Mouse (Mus musculus) midbrain, embryonic 14.5 days (tissue): ENCODE results near the gene Tfrc. TPM values are rescaled to one million over a fixed set of nuclear protein-coding genes. Genes with fewer than 3 reads are reported as not detected.

ENCODE experiments used
- ATAC-seq: fragments of 200-750 bp; cut with Nextera tagmentation; 2 replicates; pipeline ENCODE4 v1.8.0; 2017; ENCODE audit warnings: moderate number of reproducible peaks, moderate library complexity; ENCODE audit not compliant: low FRiP score, low TSS enrichment
- DNase-seq: peaks from one replicate; pipeline ENCODE4 v3.0.0-alpha.2; 2015
- H3K27ac ChIP-seq: fragments of 300-500 bp; sonication (generic); replicated peaks from 2 replicates; pipeline ENCODE4 v1.5.1; 2014; ENCODE audit warnings: mild to moderate bottlenecking, low read depth, low read length, moderate library complexity
- H3K27me3 ChIP-seq: fragments of 300-500 bp; sonication (generic); 2 replicates; pipeline ENCODE4 v1.6.1; 2014; ENCODE audit warnings: low read length, control low read depth, mixed read lengths; ENCODE audit not compliant: control insufficient read depth, insufficient read depth
- H3K36me3 ChIP-seq: fragments of 300-500 bp; sonication (generic); 2 replicates; pipeline ENCODE4 v1.6.1; 2014; ENCODE audit warnings: low read length, control low read depth; ENCODE audit not compliant: control insufficient read depth, insufficient read depth
- H3K4me1 ChIP-seq: fragments of 300-500 bp; sonication (generic); 2 replicates; pipeline ENCODE4 v1.6.1; 2014; ENCODE audit warnings: mild to moderate bottlenecking, antibody characterized with exemption, low read length, control low read depth; ENCODE audit not compliant: control insufficient read depth, insufficient read depth
- H3K4me2 ChIP-seq: fragments of 300-500 bp; sonication (generic); 2 replicates; pipeline ENCODE4 v1.6.1; 2014; ENCODE audit warnings: mild to moderate bottlenecking, low read length, moderate library complexity
- H3K4me3 ChIP-seq: fragments of 300-500 bp; sonication (generic); replicated peaks from 2 replicates; pipeline ENCODE4 v1.5.1; 2014; ENCODE audit warnings: low read depth, low read length
- H3K9ac ChIP-seq: fragments of 300-500 bp; sonication (generic); replicated peaks from 2 replicates; pipeline ENCODE4 v1.6.1; 2014; ENCODE audit warnings: mild to moderate bottlenecking, low read length, moderate library complexity
- H3K9me3 ChIP-seq: fragments of 300-500 bp; sonication (generic); 2 replicates; pipeline ENCODE4 v1.6.1; 2016; ENCODE audit warnings: low read length, control low read depth, mixed read lengths; ENCODE audit not compliant: control insufficient read depth
- WGBS: fragments of 180-500 bp; shearing (Covaris S2); extraction: QIAGEN DNeasy Blood & Tissue Kit; methylation state at CpG from one replicate; pipeline ENCODE4 v1.1.7; 2014; 5-methylcytosine and 5-hydroxymethylcytosine counted together
- polyA plus RNA-seq: library from polyadenylated mRNA; unstranded; fragments of >200 nt; fragmentation: Nextera tagmentation; extraction: Ambion mirVana; gene quantifications from 2 replicates; pipeline ENCODE4 v1.2.1, GENCODE M21; 2014

Gene Tfrc
- polyA plus RNA-seq, 1 experiment from 2014 or later, result 69.8 TPM

GRCm38 (mm10) chr16:32672250-32672649, 63.5 kb downstream of the Tfrc start:
- ATAC-seq, result no peak
- no peak overlapping the region for H3K27ac ChIP-seq
- H3K36me3 ChIP-seq, result peaks cover 78% of the 10 kb centered on the region
- 90% methylated on average over 7 of the region's 7 CpGs for WGBS
- H3K9me3 ChIP-seq, result no peaks in the 10 kb centered on the region
- no peaks in the 10 kb centered on the region for H3K4me1 ChIP-seq
- no peaks in the 10 kb centered on the region for H3K27me3 ChIP-seq
- DNase-seq, result no peak
- H3K4me2 ChIP-seq, result no peak overlapping the region
- no peak overlapping the region for H3K9ac ChIP-seq
- no peak overlapping the region for H3K4me3 ChIP-seq

GRCm38 (mm10) chr16:32672861-32673560, 64.3 kb downstream of the Tfrc start:
- Histone ChIP-seq H3K27me3 (no peaks in the 10 kb centered on the region), H3K27ac (no peak overlapping the region), H3K36me3 (peaks cover 83% of the 10 kb centered on the region), H3K9ac (no peak overlapping the region), H3K4me2 (no peak overlapping the region), H3K9me3 (no peaks in the 10 kb centered on the region), H3K4me3 (no peak overlapping the region), H3K4me1 (no peaks in the 10 kb centered on the region)
- no peak for ATAC-seq
- no peak for DNase-seq
- 82% methylated on average over 13 of the region's 13 CpGs for WGBS

- ATAC-seq (no peak), DNase-seq (no peak)
- Histone ChIP-seq H3K27me3 (no peaks in the 10 kb centered on the region), H3K9ac (no peak overlapping the region), H3K4me1 (no peaks in the 10 kb centered on the region), H3K4me2 (no peak overlapping the region), H3K9me3 (no peaks in the 10 kb centered on the region), H3K36me3 (peaks cover 90% of the 10 kb centered on the region), H3K27ac (no peak overlapping the region), H3K4me3 (no peak overlapping the region)
- WGBS, result 92% methylated on average over 17 of the region's 17 CpGs
Measured at GRCm38 (mm10) chr16:32674121-32674740, 65.5 kb downstream of the Tfrc start.

- H3K4me1 ChIP-seq, result no peaks in the 10 kb centered on the region
- H3K9ac ChIP-seq, result no peak overlapping the region
- H3K9me3 ChIP-seq, result no peaks in the 10 kb centered on the region
- no peak overlapping the region for H3K27ac ChIP-seq
- 79% methylated on average over 10 of the region's 10 CpGs for WGBS
- no peak overlapping the region for H3K4me3 ChIP-seq
- no peak for ATAC-seq
- no peak for DNase-seq
- H3K27me3 ChIP-seq, result no peaks in the 10 kb centered on the region
- no peak overlapping the region for H3K4me2 ChIP-seq
- peaks cover 88% of the 10 kb centered on the region for H3K36me3 ChIP-seq
Measured at GRCm38 (mm10) chr16:32677040-32677700, 68.5 kb downstream of the Tfrc start.

GRCm38 (mm10) chr16:32677903-32678302, 69.2 kb downstream of the Tfrc start:
- DNase-seq (no peak), ATAC-seq (no peak)
- Histone ChIP-seq H3K36me3 (peaks cover 86% of the 10 kb centered on the region), H3K27ac (no peak overlapping the region), H3K27me3 (no peaks in the 10 kb centered on the region), H3K4me3 (no peak overlapping the region), H3K4me1 (no peaks in the 10 kb centered on the region), H3K9me3 (no peaks in the 10 kb centered on the region), H3K9ac (no peak overlapping the region), H3K4me2 (no peak overlapping the region)
- 67% methylated on average over 14 of the region's 14 CpGs for WGBS

- 88% methylated on average over 14 of the region's 14 CpGs for WGBS
- no peak overlapping the region for H3K9ac ChIP-seq
- H3K9me3 ChIP-seq, result no peaks in the 10 kb centered on the region
- H3K27ac ChIP-seq, result no peak overlapping the region
- no peaks in the 10 kb centered on the region for H3K4me1 ChIP-seq
- no peak overlapping the region for H3K4me2 ChIP-seq
- DNase-seq (no peak), ATAC-seq (no peak)
- no peak overlapping the region for H3K4me3 ChIP-seq
- H3K36me3 ChIP-seq, result peaks cover 84% of the 10 kb centered on the region
- no peaks in the 10 kb centered on the region for H3K27me3 ChIP-seq
Measured at GRCm38 (mm10) chr16:32678812-32679211, 70.1 kb downstream of the Tfrc start.

- Histone ChIP-seq H3K9me3 (no peaks in the 10 kb centered on the region), H3K9ac (no peak overlapping the region), H3K36me3 (peaks cover 72% of the 10 kb centered on the region), H3K4me1 (no peaks in the 10 kb centered on the region), H3K27ac (no peak overlapping the region), H3K27me3 (no peaks in the 10 kb centered on the region), H3K4me2 (no peak overlapping the region), H3K4me3 (no peak overlapping the region)
- ATAC-seq (no peak), DNase-seq (no peak)
- WGBS, result 93% methylated on average over 16 of the region's 16 CpGs
Measured at GRCm38 (mm10) chr16:32679976-32680375, 71.3 kb downstream of the Tfrc start.

- H3K27me3 ChIP-seq, result no peaks in the 10 kb centered on the region
- H3K9me3 ChIP-seq, result no peaks in the 10 kb centered on the region
- no peak overlapping the region for H3K4me3 ChIP-seq
- DNase-seq (no peak), ATAC-seq (no peak)
- 94% methylated on average over 6 of the region's 6 CpGs for WGBS
- H3K27ac ChIP-seq, result no peak overlapping the region
- no peaks in the 10 kb centered on the region for H3K4me1 ChIP-seq
- H3K36me3 ChIP-seq, result peaks cover 64% of the 10 kb centered on the region
- no peak overlapping the region for H3K4me2 ChIP-seq
- H3K9ac ChIP-seq, result no peak overlapping the region
Measured at GRCm38 (mm10) chr16:32680806-32681205, 72.1 kb downstream of the Tfrc start.
